Mouse (Mus musculus) G1E-ER4 (cell line): ENCODE measurements around the gene Erich3. TPM values are rescaled to one million over a fixed set of nuclear protein-coding genes. Genes with fewer than 3 reads are reported as not detected.

Experiments
- GATA1 ChIP-seq: IDR thresholded peaks from one replicate; pipeline ENCODE4 v1.8.0; 2012; ENCODE audit warnings: low read length, inconsistent platforms
- polyA plus RNA-seq: library from polyadenylated mRNA; stranded (reverse); fragments of >175 nt; gene quantifications from 2 replicates; pipeline ENCODE4 v1.2.3, GENCODE M21; 2012

Erich3 gene
- polyA plus RNA-seq, 1 experiment: not detected

DNA sequence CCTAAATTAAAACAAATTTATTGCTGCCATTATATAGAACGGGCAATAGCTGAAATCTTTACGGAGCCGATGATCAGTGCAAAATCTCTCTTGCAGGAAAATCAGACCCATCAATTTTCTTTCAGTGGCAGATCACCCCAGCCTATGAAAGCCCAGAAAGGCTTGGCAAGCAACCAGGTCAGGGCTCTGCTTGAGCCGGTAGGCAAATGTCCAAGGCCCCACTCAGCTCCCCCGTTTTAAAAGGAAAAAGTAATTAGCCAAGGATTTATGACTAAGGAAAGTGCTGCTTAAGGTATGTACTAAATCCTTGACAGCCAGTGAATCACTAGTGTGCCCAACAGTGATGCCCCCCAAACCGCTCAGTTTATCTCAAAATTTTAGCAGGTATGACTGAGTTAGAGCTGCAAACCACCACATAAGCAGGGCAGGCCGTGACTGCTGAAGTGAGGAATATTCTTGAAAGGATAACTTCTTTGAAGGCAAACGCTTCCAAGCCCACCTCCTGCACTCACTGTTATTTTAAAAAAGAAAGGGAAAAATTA is 137.3 kb downstream of the Erich3 start:
- TF ChIP-seq GATA1: no peak

- no peak for TF ChIP-seq GATA1
These were observed 143.0 kb downstream of the Erich3 start for GRCm38 (mm10) chr3:154806626-154807025.

DNA sequence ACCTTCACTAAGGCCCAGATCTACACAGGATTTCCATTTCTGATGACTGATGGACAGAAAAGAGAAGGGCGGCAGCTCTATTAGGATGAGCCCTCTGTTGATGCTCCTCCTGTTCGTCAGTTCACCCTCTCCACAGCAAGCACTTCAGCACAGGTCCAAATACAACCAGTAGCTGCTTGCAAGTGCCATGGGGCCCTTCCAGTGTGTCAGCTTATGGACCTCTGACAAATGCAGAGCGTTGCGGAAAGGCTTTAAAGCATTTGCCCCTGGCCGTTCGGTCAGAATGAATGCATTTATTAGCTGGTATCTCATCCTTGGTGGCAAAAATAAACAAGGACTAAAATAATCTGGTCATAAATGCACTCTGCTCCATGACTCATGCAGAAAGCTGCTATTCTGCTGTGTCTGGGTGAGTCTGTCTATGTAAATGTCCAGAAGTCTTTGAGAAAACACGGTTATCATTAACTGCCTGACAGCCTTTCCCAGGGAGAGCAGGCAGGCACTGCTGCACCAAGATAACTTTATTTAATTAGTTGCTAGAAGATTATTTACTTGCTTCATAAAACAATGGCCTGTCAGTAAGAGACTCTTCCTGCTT is 146.7 kb downstream of the Erich3 start:
- no peak for TF ChIP-seq GATA1

DNA sequence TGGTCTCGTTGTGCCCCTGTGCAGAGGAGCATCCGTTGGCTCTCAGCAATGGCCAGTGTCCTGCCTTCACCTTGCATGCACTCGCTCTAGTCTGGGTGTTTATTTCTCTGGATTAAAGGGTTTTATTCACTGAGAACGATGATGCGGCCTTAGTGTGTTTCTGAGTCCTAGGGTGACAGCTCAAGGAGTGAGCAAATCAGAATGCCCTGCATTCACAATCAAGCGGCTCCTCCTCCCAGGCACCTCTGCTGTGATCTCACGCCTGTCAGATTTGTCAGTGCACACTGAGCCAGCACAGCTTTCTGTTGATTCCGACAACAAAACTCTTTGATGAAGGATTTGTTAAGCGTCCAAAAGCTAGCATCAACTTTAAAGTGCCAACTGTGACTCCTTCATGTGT is 147.6 kb downstream of the Erich3 start:
- no peak for TF ChIP-seq GATA1

GRCm38 (mm10) chr3:154811833-154812232 is 148.2 kb downstream of the Erich3 start:
- no peak for TF ChIP-seq GATA1

DNA sequence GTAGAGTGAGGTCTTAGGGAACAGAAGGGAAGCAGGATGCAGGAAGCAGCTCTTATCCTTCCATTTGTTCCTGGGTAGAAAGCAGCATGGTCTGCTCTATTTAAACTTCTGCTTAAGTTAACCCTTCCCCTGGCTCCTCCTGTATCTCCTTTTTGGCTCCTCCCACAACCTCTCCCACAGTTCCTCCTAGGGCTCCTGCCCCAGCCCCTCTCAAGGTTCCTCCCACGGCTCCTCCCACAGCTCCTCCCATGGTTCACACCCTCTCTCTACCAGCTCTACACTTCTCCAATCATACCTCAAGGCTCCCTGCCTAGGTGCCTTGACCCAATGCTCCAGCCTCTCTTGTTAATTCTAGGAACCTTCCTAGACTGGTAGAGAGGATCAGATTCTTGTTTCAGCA is 149.2 kb downstream of the Erich3 start:
- TF ChIP-seq GATA1: no peak

- no peak for TF ChIP-seq GATA1
These were observed 151.9 kb downstream of the Erich3 start for GRCm38 (mm10) chr3:154815606-154816005.

DNA sequence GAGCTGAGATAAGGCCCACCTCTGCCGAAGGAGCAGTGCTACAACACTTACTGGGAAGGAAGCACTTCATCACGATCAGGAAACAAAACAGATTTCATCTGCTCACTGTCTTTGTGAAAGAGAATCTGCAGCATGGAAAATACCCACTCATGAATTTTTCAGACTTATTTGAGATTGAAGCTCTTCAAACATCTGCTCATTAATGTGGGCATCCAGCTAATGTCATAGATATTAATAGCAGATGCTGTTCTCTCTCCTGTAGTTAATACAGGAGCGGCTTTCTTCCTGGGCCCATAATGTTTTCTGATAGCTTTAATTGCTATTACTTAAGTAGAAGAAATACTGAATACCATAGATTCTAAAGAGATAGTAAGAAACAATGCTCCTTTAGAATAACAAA is 152.6 kb downstream of the Erich3 start:
- no peak for TF ChIP-seq GATA1

DNA sequence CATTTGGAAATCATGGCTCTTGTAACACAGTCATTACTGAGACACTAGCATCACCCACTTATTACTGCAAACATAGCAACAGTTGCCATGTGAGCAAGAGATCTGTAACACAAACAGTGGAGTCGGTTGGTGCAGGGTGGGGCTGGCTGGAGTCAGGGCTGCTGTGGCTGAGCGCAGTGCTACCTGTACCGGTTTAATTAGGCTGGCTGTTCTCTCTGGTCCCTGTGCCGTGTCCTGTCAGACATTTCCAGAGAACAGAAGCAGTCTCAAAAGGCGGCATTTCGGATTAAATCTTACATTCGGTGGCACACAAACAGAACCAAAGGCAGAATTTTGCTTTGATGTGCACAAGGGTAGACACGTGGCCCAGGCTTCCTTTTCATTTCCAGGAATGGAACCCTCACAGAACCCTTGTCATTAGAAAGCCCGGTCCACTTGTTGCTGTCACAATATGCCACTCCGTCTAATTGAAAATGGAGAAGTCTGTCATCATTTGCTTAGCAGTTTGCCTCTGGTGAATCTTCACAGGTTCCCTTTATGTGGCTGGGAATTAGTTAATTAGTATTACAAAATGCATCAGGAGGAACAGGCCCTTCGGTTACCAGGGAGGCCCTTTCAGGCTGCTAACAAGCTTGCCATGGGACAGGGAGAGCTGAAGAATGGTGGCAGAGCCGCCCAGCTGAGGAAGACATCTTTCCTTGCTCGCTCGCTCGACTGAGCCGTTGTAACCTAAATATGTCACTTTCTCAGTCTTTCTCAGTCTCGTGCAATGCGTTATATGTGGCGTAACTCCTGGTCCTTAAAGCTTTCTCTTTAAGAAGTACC is 153.4 kb downstream of the Erich3 start:
- TF ChIP-seq GATA1: no peak

Other genes with a start within 250 kb of the Erich3 start
- 1.0 and 2.3 TPM in 2 replicates for gene Cryz, start 67.1 kb upstream of the Erich3 start, polyA plus RNA-seq
- 2.3 and 2.6 TPM in 2 replicates for gene Tyw3, start 66.8 kb upstream of the Erich3 start, polyA plus RNA-seq